Mouse (Mus musculus) lung, postnatal 10 days (tissue): ENCODE data around the gene Card14.
A peak's percentile ranks its signal among the peaks of the same experiment; 100 is the strongest.

ENCODE experiments used
- DNase-seq: peaks from one replicate; pipeline ENCODE4 v3.0.0; 2021

Gene Card14

DNA sequence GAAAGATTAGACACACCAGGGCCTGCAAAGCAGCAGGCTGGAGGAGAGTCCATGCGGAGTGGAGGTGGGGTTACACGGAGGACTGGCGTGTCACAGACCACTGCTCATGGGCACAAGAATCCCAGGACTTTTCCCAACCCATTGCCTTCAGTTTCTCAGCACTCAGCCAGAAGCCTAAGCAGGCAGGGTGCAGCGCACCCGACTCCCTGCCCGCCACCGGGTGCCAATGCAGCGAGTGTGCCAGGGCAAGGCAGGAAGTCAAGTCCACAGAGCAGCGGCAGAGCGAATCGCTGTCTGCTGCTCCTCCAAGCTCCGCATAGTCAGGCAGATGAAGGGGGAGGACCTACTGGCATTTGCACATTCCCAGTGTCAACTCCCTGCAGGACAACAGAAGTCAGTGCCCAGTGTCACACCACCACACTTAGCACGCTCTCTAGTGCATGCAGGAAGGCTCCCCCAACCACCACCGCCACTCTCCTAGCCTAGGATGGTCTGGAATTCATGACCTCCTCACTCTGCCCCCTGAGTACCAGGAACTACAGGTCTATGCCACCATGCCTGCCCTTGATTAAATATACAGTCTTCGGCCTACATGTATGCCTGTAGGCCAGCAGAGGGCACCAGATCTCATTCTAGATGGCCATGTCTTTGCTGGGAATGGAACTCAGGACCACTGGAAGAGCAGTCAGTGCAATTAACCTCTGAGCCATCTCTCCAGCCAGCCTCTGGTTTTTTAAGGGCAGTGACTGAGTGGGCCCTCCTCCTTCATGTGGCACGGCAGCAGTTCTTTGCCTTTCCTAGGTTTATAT, 2.5 kb upstream of the Card14 start:
- peak; percentile 60 for DNase-seq

DNA sequence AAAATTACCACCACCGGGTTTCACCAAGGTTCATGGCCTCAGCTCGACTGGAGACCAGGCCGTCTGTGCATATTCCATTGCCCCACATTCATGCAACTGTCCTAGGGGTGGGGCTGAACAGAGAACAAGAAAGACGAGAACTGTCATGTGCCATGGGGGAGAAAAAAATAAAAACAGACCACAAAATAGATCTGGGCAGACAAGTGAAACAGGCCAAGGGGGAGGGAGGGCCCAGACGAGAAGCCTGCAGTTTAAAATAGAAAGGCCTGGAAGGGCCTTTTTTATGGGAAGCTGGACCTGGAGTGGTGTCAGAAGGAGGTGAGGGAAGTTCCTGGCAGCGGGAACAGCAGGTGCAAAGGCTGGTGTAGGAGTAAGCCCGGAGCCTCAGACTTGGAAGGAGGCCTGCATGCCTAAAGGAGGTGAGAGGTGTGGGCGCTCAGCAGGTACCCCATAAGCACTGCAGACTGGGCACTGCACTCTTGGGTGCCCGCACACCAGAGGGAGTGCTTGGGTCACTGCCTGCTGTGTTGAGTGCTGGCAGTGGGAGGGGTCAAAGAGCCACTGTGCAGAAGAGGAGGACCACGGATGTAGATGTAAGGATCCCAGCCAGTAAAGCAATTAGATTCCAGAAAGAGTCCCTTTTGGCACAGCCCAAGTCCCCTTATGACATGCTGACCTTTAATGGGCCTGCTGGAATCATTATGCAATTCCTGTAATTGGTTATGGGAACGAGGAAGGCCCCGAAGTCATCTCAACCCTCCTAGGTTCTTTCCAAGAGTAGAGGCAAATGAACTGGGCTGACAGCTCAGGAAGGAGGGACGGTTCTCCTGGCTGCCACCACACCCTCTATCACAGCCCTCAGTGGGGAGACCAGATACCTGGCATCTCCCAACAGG, 558 bp upstream of the Card14 start:
- no peak for DNase-seq

DNA sequence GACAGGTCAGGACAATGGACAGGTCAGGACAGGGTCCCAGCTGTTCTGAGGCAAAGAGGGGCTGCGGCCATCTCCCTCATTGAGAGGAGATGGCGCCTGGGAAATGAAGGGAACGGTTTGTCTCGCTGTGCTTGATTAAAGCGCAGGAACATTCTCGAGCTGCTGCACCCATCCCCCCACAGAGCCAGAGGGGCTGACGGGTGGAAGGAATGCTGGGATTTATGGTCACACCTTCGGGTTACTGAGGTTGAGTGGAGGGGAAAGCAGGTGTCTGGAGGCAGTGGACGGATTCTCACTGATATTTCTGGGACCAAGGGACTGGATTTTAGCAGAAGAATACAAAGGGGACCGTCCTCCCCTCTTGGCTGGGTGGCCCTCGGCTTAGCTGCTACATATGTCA, 348 bp downstream of the Card14 start:
- DNase-seq = peak; percentile 76

DNA sequence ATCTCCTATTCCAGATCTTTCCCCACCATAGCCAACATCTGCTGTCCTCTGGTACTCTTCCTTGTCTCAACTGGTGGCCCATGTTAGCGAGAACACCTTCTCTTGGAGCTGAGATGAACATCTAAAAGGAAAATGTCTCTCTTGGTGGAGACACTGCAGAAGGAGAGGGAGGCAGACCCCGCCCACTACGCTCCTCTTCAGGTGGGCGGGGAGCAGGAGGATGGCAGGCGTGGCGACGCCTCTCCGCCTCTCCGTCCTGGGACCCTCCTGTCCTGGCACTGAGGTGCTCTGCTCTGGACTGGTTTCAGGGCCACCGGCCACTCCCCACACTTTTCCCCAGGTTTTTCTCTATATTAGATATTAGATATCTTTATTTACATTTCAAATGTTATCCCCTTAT, 3.1 kb downstream of the Card14 start:
- no peak for DNase-seq

DNA sequence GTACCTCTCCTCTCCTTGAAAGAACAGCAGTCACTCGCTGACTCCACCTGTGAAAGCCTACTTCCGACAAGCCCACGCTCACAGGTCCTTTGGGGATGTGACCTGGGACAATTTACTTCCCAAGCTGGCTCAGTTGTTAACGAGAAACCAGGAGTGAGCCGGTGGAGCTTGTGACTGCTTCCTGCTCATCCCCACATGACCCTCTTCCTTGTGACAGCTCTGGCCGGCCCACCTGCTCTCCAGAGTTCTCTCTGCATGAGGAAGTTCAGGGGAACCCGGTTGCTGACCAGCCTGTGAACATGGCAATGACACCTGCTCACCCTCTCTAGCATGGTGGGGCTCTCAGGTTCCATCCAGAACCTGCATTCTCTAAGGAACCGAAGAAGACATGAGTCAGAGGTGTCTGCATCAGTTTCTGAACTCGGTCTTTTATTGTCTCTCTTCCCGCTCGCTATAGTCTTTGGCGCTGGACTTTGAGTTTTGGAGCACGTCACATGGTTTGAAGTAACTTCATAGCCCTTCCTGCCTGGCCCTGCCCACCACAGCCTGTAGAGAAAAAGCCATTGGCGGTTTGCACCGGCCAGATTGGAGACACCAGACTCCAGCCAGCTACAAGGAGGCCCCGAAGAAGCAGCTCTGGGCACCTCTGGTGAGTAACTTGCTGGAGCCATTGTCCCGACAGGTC, 6.8 kb downstream of the Card14 start:
- DNase-seq = no peak

DNA sequence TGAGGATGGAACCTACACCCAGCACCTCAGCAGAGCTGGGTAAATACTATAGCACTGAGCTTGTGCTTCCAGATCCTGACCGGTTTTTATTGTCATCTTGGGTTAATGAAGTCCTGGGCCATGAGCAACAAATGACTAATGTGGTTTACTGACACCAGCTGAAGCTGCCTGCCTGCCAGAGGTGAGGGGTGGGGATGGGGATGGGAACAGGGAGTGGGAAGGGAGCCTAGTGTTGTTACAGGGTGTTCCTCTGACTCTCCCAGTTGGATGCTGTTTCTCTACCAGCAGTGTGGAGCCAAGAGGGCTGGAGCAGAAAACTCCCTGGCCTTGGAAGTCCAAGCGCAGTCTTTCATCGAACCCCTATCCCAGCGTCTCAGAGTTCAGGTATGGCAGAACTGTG, 9.2 kb downstream of the Card14 start:
- no peak for DNase-seq

DNA sequence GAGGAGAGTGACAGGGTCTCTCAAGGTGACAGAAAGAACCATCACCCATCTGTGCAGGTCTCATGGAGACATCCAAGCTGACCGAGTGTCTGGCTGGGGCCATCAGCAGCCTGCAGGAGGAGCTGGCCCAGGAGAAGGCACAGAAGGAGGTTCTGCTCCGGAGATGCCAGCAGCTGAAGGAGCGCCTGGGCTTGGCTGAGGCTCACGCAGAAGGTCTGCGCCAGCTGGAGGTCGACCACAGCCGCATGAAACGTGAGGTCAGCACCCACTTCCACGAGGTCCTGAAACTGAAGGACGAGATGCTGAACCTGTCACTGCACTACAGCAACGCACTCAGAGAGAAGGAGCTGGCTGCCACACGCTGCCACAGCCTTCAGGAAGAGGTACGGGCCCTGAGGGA, 15.0 kb downstream of the Card14 start:
- no peak for DNase-seq

DNA sequence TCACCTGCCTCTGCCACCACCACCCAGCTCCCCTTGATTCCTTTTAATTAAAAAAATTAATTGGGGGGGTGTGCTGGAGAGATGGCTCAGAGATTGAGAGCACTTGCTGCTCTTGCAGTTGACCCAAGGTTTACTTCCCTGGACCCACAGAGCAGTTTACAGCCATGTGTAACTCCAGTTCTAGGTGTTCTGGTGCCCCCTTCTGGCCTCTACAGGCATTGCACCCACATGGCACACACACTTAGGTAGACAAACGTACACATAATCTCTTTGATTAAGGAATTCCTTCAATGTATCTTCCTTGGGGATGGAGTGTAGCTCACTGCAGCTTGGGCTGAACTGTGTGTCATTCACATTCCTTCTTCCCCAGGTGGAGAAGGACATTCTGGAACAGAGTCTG, 17.5 kb downstream of the Card14 start:
- no peak for DNase-seq

DNA sequence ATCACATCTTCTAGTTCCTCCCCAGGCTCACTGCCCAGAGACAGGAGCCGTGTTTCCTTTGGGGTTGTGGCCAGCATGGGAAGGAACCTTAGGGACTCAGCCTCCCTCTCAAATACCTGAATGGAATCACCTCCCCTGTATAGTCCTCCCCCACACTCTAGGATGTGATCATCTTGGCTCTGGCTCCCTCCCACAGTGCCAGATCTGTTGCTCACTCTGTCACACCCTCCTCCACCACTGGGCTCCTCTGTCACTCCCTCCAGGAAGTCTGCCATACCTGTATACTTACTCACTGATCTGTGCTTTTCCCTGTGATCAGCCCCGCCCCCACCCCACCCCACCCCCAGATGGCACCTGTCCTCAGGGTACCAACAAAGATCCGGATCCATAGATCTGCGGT, 23.0 kb downstream of the Card14 start:
- DNase-seq = no peak

DNA sequence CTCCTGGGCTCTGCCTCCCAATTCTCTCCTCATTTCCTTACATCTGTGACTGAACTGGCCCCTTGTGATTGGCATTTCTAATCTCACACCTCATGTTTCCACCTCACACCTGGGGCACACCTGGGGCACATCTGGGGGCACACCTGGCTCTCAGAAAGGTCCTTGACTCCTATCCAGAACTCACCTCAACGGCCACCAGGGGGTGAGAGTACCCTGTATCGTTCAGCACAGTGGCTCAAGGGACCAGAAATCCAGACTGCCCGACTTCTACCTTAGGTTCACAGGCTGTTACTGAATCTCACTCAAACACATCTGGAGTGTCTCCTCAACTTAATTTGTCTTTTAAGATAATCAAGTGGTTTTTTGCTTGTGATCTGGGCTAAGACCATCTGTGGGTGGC, 24.4 kb downstream of the Card14 start:
- no peak for DNase-seq

DNA sequence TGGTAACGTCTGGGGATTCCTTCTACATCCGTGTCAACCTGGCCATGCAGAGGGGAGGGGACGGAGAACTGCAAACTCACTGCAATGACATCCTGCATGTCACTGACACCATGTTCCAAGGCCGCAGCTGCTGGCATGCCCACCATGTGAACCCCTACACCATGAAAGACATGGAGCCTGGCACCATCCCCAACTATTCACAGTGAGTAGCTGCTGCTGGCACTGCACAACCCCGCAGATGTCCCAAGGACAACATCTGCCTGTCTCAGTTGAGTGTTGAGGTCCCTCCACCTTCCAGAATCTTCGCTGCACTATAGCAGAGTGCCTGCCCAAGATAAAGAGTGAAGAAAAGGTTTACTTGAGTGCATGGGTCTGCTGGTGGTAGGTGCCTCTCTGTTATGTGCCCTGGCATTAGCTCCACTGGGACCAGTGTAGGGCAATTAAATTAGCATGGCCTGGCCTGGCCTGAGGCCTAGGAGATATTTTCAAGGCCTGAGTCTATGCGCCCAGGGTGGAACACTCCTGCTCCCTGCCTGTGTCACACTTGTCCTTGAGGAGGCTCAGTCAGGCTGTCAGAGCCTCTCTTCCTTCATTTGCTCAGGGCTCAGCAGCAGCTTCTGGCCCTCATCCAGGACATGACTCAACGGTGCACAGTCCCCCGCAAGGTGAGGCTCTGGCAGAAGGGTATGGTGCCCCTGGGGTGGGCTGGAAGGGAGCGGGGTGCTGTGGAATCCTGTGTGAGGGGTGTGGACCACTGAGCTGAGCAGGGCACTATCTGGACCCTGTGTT, 30.9 kb downstream of the Card14 start:
- DNase-seq = no peak

DNA sequence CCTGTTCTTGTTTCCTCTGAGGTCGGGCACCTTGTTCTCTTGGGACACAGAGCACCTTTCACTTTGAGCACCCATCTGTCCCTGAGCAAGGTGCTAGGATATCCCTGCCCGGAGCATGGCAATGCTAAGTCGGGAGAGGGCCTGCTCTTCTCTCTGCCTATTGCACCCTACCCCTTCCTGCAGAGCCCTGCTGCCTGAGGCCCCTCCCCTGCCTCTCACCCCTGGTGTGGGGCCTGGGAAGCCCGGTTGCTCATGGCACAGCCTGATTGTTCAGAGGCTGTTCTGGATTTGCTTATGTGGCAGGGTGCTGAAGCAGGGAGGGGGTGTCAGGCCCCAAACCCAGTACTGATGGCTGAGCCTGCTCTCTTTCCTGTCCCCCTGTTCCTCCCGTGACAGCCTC, 31.6 kb downstream of the Card14 start:
- no peak for DNase-seq

DNA sequence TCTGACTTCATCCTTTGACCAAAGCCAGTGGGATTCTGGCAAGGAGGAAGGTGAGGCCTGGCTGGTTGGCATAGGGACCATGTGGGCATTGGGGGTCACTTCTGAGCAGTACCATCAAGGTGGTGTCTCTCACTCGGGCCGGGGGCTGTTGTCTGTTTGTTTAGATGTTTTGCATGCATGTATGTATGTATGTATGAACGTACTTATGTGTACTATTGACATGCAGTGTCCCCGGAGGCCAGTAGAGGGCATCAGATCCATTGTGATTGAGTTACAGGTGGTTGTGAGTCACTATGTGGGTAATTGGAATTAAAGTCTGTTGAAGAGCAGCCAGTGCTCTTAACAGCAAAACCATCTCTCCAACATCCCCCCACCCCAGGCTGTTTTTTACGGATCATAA, 32.1 kb downstream of the Card14 start:
- peak; percentile 80 for DNase-seq

DNA sequence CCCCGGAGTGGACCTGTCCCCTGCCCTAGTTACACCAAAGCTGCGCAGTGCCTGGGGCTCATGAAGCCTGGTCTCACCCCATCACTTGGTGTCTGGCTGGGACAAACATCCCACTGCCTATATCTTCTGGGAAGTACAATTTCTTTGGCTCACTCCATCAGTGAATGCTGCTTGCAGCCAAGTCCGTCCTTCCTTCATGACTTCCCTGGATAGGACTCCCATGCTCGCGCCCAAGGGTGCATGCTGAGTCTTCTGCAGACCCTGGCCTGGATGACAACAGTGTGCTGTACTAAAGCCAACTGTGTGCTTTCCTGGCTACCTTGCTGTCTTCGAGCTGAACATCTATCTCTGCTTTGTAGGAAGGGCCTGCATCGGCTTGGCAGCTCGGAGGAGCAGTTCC, 36.6 kb downstream of the Card14 start:
- DNase-seq = peak; percentile 50

DNA sequence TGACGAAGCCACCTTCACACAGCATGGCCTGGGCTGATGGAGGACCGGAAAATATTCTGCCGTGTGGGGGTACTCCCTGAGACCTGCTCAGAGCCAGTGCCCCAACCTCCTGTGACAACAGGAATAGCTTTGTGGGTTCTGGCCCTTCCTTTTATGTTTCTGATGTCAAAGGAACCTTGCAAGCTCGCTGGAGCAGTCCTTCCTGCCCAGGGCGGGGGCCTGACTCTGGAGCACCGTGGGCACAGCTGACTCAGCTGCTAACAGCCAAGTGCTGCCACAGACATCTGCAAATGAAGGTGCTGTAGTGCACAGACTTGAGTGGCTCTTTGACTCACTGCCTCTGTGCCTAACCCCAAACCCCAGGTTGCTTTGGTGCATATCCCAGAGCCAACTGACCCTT, 37.3 kb downstream of the Card14 start:
- DNase-seq = no peak

DNA sequence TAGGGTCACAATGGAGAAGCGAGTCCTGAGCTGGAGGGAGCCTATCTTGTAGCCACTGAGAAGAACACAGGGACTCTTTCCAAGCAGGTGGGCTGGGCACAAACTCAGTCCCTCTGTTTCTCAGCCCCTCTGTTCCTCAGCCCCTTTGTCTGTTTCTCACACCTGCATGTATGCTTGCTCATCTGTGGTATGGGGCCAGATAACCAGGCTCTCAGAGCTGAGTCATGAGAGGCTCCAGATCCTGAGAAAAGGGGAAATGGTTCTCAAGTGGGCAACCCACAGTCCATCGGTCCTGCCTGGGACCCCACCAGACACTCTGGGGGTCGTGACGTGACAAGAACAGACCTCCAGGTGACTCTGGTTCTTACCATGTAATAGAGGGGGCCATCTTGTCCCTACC, 39.6 kb downstream of the Card14 start:
- no peak for DNase-seq

DNA sequence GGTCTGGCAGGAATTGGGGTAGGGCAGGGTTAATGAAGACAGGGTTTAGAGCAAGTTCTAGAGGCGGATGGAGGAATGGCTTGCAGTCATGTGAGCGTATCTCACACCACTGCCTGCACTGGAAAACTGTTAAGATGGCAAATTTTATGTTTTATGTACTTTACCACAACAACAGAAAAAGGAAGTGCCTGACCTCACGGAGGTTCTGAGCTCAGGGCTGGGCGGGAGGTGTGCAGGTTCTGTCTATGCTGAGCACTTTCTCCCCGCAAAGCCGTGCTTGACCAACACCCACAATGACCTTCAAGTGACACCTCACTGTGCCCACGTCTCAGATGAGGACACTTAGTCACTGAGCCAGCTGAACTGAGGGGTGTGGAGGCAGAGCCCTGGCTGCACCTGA, 44.5 kb downstream of the Card14 start:
- no peak for DNase-seq

DNA sequence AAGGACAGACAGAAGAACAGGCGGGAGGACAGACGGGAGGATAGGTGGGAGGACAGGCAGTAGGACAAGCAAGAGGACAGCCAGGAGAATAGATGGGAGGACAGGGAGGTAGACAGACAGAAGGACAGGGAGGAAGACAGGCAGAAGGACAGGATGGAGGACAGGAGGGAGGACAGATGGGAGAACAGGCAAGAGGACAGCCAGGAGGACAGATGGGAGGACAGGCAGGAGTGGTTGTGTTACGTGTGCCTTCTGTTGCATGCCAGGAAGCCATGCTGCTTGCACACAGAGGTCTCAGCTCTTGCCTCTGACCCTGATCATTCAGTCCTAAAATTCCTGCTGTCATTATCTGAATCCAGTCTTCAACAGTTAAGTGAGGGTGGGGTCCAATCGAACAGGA, 46.4 kb downstream of the Card14 start:
- no peak for DNase-seq

DNA sequence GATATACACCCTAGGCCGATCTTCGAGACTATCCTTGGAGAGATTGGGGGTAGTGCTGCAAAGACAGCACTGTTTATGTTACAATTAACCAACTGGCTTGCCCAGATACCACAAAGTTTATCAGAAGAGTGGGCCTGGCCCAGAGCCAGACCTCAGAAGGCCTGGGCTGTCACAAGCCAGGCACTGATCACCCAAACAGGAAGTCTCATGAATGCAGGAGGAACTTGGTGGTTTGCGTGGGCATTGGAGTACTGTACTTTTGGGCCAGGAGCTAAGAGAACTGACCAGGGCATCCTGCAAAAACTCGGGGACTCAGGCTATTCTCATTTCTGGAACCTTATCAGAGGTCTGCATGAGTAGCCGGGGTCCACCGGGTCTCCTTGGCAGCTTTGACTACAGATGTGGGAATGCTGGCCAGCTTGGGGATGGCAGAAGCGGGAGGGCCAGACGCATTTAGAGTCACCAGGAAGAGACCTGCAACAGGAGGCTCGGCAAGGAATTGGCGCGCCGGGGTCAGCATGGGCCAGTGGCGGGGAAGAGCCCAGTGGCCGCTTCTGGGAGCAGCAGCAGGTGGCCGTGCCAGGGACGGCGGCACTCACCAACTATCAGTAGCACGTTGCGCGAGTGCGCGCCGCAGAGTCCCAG, 47.4 kb downstream of the Card14 start:
- DNase-seq = peak; percentile 83

DNA sequence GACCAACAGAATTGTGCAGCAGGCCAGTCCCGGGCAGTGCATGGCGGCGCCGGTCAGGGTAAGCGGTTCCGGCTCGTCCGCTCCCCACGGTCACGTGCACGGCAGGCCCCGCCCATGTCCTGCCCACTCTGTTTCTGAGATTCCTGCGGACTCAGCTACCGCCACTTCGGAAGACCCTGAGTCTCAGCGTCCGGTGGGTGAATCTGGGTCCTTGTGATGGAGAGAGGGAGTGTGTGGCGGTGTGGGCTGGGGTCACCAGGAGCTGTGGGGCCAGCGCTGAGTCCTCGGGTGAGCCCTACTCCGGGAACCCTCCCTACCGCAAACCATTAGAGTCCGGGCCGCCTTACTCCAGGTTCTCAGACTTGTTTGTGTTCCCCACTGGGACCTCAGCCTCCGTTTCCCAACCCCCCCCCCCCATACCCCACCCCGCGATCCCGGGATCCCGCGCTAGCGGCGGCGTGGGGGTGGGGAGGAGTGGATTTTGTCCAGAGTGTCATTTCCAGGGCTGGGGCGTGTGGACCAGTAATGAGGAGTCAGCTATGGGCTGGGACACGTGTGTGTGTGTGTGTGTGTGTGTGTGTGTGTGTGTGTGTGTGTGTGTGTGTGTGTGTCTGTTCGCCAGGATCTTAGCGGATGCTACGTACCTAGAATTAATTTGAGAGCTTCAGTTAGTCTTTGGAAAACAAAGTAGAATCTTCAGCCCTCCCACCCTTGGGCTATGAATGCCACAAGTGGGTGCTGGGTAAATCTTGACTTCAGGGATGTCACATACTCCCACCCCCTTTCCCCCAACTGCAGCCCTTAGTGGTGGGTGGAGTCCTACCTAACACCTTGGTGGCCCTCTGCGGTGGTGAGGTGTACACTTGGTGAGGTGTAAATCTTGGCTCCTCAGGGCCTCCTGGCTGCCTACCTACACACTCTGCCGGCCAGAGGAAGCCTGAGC, 48.1 kb downstream of the Card14 start, which contains the start of the genes Sgsh and Slc26a11:
TSS of gene Sgsh (minus strand) at position 94 of the 943 bp plus-strand sequence.
TSS of gene Slc26a11 (plus strand) at position 115 of the 943 bp plus-strand sequence.
- DNase-seq = peak; percentile 97

DNA sequence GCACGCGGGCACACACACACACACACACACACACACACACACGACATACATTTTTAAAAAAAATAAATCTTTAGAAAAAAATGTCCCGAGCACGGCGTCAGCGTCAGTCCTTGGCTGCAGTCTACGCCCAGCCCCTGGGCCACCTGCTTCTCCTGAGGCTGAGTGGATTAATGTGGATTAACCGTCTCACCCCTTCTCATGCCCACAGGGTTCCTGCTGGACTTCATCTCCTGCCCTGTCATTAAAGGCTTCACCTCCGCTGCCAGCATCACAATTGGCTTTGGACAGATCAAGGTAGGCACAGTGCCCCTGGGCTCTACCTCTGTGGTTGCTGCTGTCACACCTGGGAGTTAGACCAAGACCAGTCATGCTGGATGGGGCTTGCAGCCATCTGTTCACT, 51.5 kb downstream of the Card14 start:
- no peak for DNase-seq
